In the genomic region with DNA sequence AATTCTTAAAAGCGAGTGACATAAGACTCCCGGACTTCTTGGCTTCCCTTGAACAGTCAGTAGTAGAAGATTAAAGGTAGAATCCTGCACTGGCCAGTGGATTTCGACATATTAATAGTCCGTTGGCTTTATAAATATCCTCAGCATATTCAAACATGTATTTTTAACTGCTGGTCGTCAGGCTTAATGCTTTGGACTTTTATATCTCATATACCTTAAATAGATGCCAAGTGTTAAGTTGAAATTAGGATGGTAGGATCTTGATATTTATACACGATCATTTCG, we compare ENCODE assay signal across 8 mouse cellular contexts. TPM values are rescaled to one million over a fixed set of nuclear protein-coding genes. Genes with fewer than 3 reads are reported as not detected.
DNase-seq lines count a peak whose midpoint lies in the region; ATAC-seq and TF ChIP-seq lines count a peak whose summit lies in the region.

No protein-coding gene starts in this region.

- H3K4me2 ChIP-seq in forebrain, postnatal 0 days (ENCODE audit: low read depth) = peak overlapping the region; percentile 88
- peak overlapping the region; percentile 90 for H3K4me2 ChIP-seq in liver, embryonic 15.5 days

- H3K27me3 ChIP-seq in heart, embryonic 10.5 days (ENCODE audit: insufficient read depth, poor library complexity, severe bottlenecking) = no peaks in the 10 kb centered on the region
- peaks cover 9% of the 10 kb centered on the region; the same call in 1 of the 2 replicates for H3K27me3 ChIP-seq in E14TG2a.4 (ENCODE audit: insufficient read depth, low read length)
- no peaks in the 10 kb centered on the region for H3K27me3 ChIP-seq in forebrain, postnatal 0 days (ENCODE audit: insufficient read depth, low read length)
- H3K27me3 ChIP-seq in liver, embryonic 15.5 days = no peaks in the 10 kb centered on the region

- TF ChIP-seq CTCF in E14TG2a.4 (conservative IDR thresholded peaks at IDR 0.05; ENCODE audit: low read length) = no peak
- no peak for TF ChIP-seq CTCF in forebrain, postnatal 0 days (IDR thresholded peaks at IDR 0.05; ENCODE audit: low read depth)

- H3K9ac ChIP-seq in forebrain, postnatal 0 days = peak overlapping the region; percentile 96
- peak overlapping the region; percentile 97 for H3K9ac ChIP-seq in liver, embryonic 15.5 days

- no peak for ATAC-seq in forebrain, postnatal 0 days
- ATAC-seq in liver, embryonic 15.5 days (ENCODE audit: insufficient read depth) = no peak

- H3K36me3 ChIP-seq in heart, embryonic 10.5 days = no peaks in the 10 kb centered on the region
- no peaks in the 10 kb centered on the region for H3K36me3 ChIP-seq in E14TG2a.4 (ENCODE audit: insufficient read depth, low read length)
- no peaks in the 10 kb centered on the region for H3K36me3 ChIP-seq in forebrain, postnatal 0 days (ENCODE audit: insufficient read depth)
- 0 out of 2 replicates have a peak, but pooled peaks cover 4% of the 10 kb centered on the region for H3K36me3 ChIP-seq in liver, embryonic 15.5 days (replicated peaks)

- no peaks in the 10 kb centered on the region for H3K9me3 ChIP-seq in heart, embryonic 10.5 days
- no peaks in the 10 kb centered on the region for H3K9me3 ChIP-seq in E14TG2a.4 (ENCODE audit: low read length)
- no peaks in the 10 kb centered on the region for H3K9me3 ChIP-seq in forebrain, postnatal 0 days (ENCODE audit: low read length)
- no peaks in the 10 kb centered on the region for H3K9me3 ChIP-seq in liver, embryonic 15.5 days (replicated peaks)

- DNase-seq in heart, embryonic 10.5 days (ENCODE audit: low spot score) = no peak
- DNase-seq in heart, adult 11 months = no peak
- DNase-seq in forebrain, postnatal 0 days = no peak
- no peak for DNase-seq in thymus, adult 18-20 months
- DNase-seq in ovary, adult 18-20 months (ENCODE audit: low spot score) = no peak
- no peak for DNase-seq in B cell, adult 2 months

- WGBS in heart, embryonic 10.5 days = 18% methylated on average over 7 of the region's 7 CpGs
- 27% methylated on average over 7 of the region's 7 CpGs for WGBS in forebrain, postnatal 0 days
- 13% methylated on average over 7 of the region's 7 CpGs for whole genome bisulfite sequencing in liver, embryonic 15.5 days (ENCODE audit: insufficient replicate concordance)

- H3K27ac ChIP-seq in heart, embryonic 10.5 days = peak overlapping the region; percentile 100
- peak overlapping the region; percentile 99; the same call in 1 of the 2 replicates for H3K27ac ChIP-seq in forebrain, postnatal 0 days (ENCODE audit: low read depth, low read length)
- H3K27ac ChIP-seq in liver, embryonic 15.5 days (replicated peaks) = peak overlapping the region; percentile 93

- H3K4me1 ChIP-seq in heart, embryonic 10.5 days = peaks cover 44% of the 10 kb centered on the region
- H3K4me1 ChIP-seq in E14TG2a.4 (replicated peaks; ENCODE audit: low read depth, low read length) = peaks cover 12% of the 10 kb centered on the region
- H3K4me1 ChIP-seq in forebrain, postnatal 0 days (ENCODE audit: insufficient read depth) = peaks cover 26% of the 10 kb centered on the region
- H3K4me1 ChIP-seq in liver, embryonic 15.5 days (replicated peaks) = peaks cover 37% of the 10 kb centered on the region

- H3K4me3 ChIP-seq in heart, embryonic 10.5 days = peak overlapping the region; percentile 99
- H3K4me3 ChIP-seq in E14TG2a.4 (replicated peaks; ENCODE audit: low read length) = peak overlapping the region; percentile 87; the same call in 1 of the 2 replicates
- H3K4me3 ChIP-seq in forebrain, postnatal 0 days (ENCODE audit: low read depth, low read length) = peak overlapping the region; percentile 91
- peak overlapping the region; percentile 97 for H3K4me3 ChIP-seq in liver, embryonic 15.5 days (replicated peaks)

RNA-seq across cellular contexts. Expression of gene Usp47, which starts 1.1 kb away (rescaled TPM):
- polyA plus RNA-seq in heart, embryonic 10.5 days (2016; fragmentation: Nextera tagmentation; extraction: Ambion mirVana) = 69.9 and 79.4 TPM in 2 replicates
- 102 and 121 TPM in 2 replicates for total RNA-seq in forebrain, postnatal 0 days (2014; rRNA removed)
- 44.0 and 52.0 TPM in 2 replicates for polyA plus RNA-seq in forebrain, postnatal 0 days (2015; fragmentation: Nextera tagmentation; extraction: Ambion mirVana)
- 17.5 and 18.2 TPM in 2 replicates for polyA plus RNA-seq in liver, embryonic 15.5 days (2015; fragmentation: Nextera tagmentation; extraction: Ambion mirVana)
